Mouse (Mus musculus) lung, adult 18-20 months (tissue): Measurements from ENCODE around the gene Dennd1a.
"Not testable (repeated sequence)": the region's sequence is repeated elsewhere in the genome, so short reads cannot be mapped to it uniquely, and the experiment has no call there.

Experiments
- DNase-seq, 2 experiments: peaks; one replicate each; pipeline ENCODE4 v3.0.0; 2022; ENCODE audit warnings: mixed read lengths in 2 of 2

The Dennd1a gene

GRCm38 (mm10) chr2:37945598-37946336, 341.4 kb downstream of the Dennd1a start:
- no peak for DNase-seq

GRCm38 (mm10) chr2:37942906-37943305, 344.3 kb downstream of the Dennd1a start:
- no peak for DNase-seq

GRCm38 (mm10) chr2:37941741-37942140, 345.4 kb downstream of the Dennd1a start:
- no peak for DNase-seq

- DNase-seq = no peak
Measured at GRCm38 (mm10) chr2:37940845-37941361, 346.3 kb downstream of the Dennd1a start.

- DNase-seq = no peak
Measured at GRCm38 (mm10) chr2:37939997-37940396, 347.2 kb downstream of the Dennd1a start.

- DNase-seq = not testable (repeated sequence)
Measured at GRCm38 (mm10) chr2:37936922-37937321, 350.3 kb downstream of the Dennd1a start.

- DNase-seq = no peak
Measured at GRCm38 (mm10) chr2:37932240-37932639, 354.9 kb downstream of the Dennd1a start.

GRCm38 (mm10) chr2:37931018-37931930, 355.9 kb downstream of the Dennd1a start:
- DNase-seq = no peak

GRCm38 (mm10) chr2:37926133-37926503, 361.1 kb downstream of the Dennd1a start:
- no peak for DNase-seq

GRCm38 (mm10) chr2:37925413-37926132, 361.6 kb downstream of the Dennd1a start:
- peak in 1 of 2 experiments; percentile 36 for DNase-seq

GRCm38 (mm10) chr2:37908721-37909506, 378.3 kb downstream of the Dennd1a start:
- DNase-seq = no peak

- no peak for DNase-seq
Measured at GRCm38 (mm10) chr2:37908296-37908695, 378.9 kb downstream of the Dennd1a start.

- no peak for DNase-seq
Measured at GRCm38 (mm10) chr2:37906261-37906660, 380.9 kb downstream of the Dennd1a start.

- DNase-seq = no peak
Measured at GRCm38 (mm10) chr2:37903286-37903685, 383.9 kb downstream of the Dennd1a start.

GRCm38 (mm10) chr2:37883214-37883613, 404.0 kb downstream of the Dennd1a start:
- DNase-seq = no peak

GRCm38 (mm10) chr2:37881262-37881913, 405.8 kb downstream of the Dennd1a start:
- DNase-seq = no peak

GRCm38 (mm10) chr2:37879697-37880096, 407.5 kb downstream of the Dennd1a start:
- no peak for DNase-seq

- DNase-seq = no peak
Measured at GRCm38 (mm10) chr2:37872791-37873190, 414.4 kb downstream of the Dennd1a start.

- DNase-seq = no peak
Measured at GRCm38 (mm10) chr2:37869628-37870027, 417.6 kb downstream of the Dennd1a start.

GRCm38 (mm10) chr2:37867387-37867786, 419.8 kb downstream of the Dennd1a start:
- DNase-seq = no peak

- no peak for DNase-seq
Measured at GRCm38 (mm10) chr2:37857472-37857871, 429.7 kb downstream of the Dennd1a start.

- DNase-seq = no peak
Measured at GRCm38 (mm10) chr2:37856955-37857354, 430.2 kb downstream of the Dennd1a start.
